Mouse (Mus musculus) forebrain, postnatal 0 days (tissue): ENCODE measurements around the gene C1ql1. TPM values are rescaled to one million over a fixed set of nuclear protein-coding genes. Genes with fewer than 3 reads are reported as not detected.

Experiments
- ATAC-seq: fragments of 200-750 bp; cut with Nextera tagmentation; 2 replicates; pipeline ENCODE4 v1.8.0; 2017; ENCODE audit warnings: mild to moderate bottlenecking, moderate library complexity
- DNase-seq: peaks from one replicate; pipeline ENCODE4 v3.0.0-alpha.2; 2015
- H3K27ac ChIP-seq: fragments of 300-500 bp; sonication (generic); 2 replicates; pipeline ENCODE4 v1.5.1; 2014; ENCODE audit warnings: low read depth, mild to moderate bottlenecking, antibody characterized with exemption, low read length, moderate library complexity, mixed read lengths
- H3K27me3 ChIP-seq: fragments of 300-500 bp; sonication (generic); 2 replicates; pipeline ENCODE4 v1.6.1; 2014; ENCODE audit warnings: mild to moderate bottlenecking, low read length, mixed read lengths; ENCODE audit not compliant: insufficient read depth
- H3K36me3 ChIP-seq: fragments of 300-500 bp; sonication (generic); 2 replicates; pipeline ENCODE4 v1.6.1; 2014; ENCODE audit warnings: mild to moderate bottlenecking, moderate library complexity; ENCODE audit not compliant: insufficient read depth
- H3K4me1 ChIP-seq: fragments of 300-500 bp; sonication (generic); 2 replicates; pipeline ENCODE4 v1.6.1; 2014; ENCODE audit warnings: antibody characterized with exemption; ENCODE audit not compliant: insufficient read depth
- H3K4me2 ChIP-seq: fragments of 300-500 bp; sonication (generic); 2 replicates; pipeline ENCODE4 v1.6.1; 2014; ENCODE audit warnings: low read depth, mild to moderate bottlenecking, moderate library complexity
- H3K4me3 ChIP-seq: fragments of 300-500 bp; sonication (generic); 2 replicates; pipeline ENCODE4 v1.5.1; 2014; ENCODE audit warnings: low read depth, low read length, mixed read lengths
- H3K9ac ChIP-seq: fragments of 300-500 bp; sonication (generic); 2 replicates; pipeline ENCODE4 v1.6.1; 2014; ENCODE audit warnings: mild to moderate bottlenecking
- H3K9me3 ChIP-seq: fragments of 300-500 bp; sonication (generic); 2 replicates; pipeline ENCODE4 v1.6.1; 2016; ENCODE audit warnings: low read length
- CTCF ChIP-seq: sonication (generic); IDR thresholded peaks from 2 replicates; pipeline ENCODE4 v1.5.1; 2016; ENCODE audit warnings: antibody characterized with exemption, control low read depth, low read depth
- WGBS: fragments of 180-500 bp; shearing (Covaris S2); extraction: QIAGEN DNeasy Blood & Tissue Kit; methylation state at CpG from one replicate; pipeline ENCODE4 v1.1.7; 2014; 5-methylcytosine and 5-hydroxymethylcytosine counted together
- polyA plus RNA-seq: library from polyadenylated mRNA; unstranded; fragments of >200 nt; fragmentation: Nextera tagmentation; extraction: Ambion mirVana; gene quantifications from 2 replicates; pipeline ENCODE4 v1.2.1, GENCODE M21; 2015
- total RNA-seq: library from RNA; depleted of rRNA; stranded (reverse); fragments of >200 nt; gene quantifications from 2 replicates; pipeline ENCODE4 v1.2.3, GENCODE M21; 2014

Gene C1ql1
- total and polyA plus RNA-seq, 2 experiments from 2014 or later = 5.4 to 11.8 TPM

GRCm38 (mm10) chr11:102972326-102972725 lies 25.8 kb upstream of the C1ql1 start:
- Histone ChIP-seq H3K36me3 (no peaks in the 10 kb centered on the region), H3K27me3 (no peaks in the 10 kb centered on the region), H3K4me2 (no peak overlapping the region), H3K9me3 (no peaks in the 10 kb centered on the region), H3K4me3 (no peak overlapping the region), H3K9ac (no peak overlapping the region), H3K27ac (no peak overlapping the region), H3K4me1 (no peaks in the 10 kb centered on the region)
- DNase-seq = no peak
- TF ChIP-seq CTCF = no peak
- WGBS = 49% methylated on average over 1 of the region's 1 CpGs
- no peak for ATAC-seq

GRCm38 (mm10) chr11:102971604-102972003 lies 25.1 kb upstream of the C1ql1 start:
- ATAC-seq = no peak
- WGBS = 40% methylated on average over 5 of the region's 5 CpGs
- H3K9me3 ChIP-seq = no peaks in the 10 kb centered on the region
- no peaks in the 10 kb centered on the region for H3K4me1 ChIP-seq
- no peak overlapping the region for H3K4me2 ChIP-seq
- H3K27me3 ChIP-seq = no peaks in the 10 kb centered on the region
- TF ChIP-seq CTCF = no peak
- no peak overlapping the region for H3K4me3 ChIP-seq
- H3K36me3 ChIP-seq = no peaks in the 10 kb centered on the region
- no peak for DNase-seq
- H3K9ac ChIP-seq = no peak overlapping the region
- H3K27ac ChIP-seq = no peak overlapping the region

- ATAC-seq (no peak), DNase-seq (no peak)
- Histone ChIP-seq H3K36me3 (no peaks in the 10 kb centered on the region), H3K4me1 (peaks cover 9% of the 10 kb centered on the region), H3K27ac (no peak overlapping the region), H3K9ac (no peak overlapping the region), H3K9me3 (no peaks in the 10 kb centered on the region), H3K4me2 (no peak overlapping the region), H3K4me3 (no peak overlapping the region), H3K27me3 (no peaks in the 10 kb centered on the region)
- no peak for TF ChIP-seq CTCF
- WGBS = 69% methylated on average over 16 of the region's 16 CpGs
Observed at GRCm38 (mm10) chr11:102964547-102965091, 18.1 kb upstream of the C1ql1 start.

DNA sequence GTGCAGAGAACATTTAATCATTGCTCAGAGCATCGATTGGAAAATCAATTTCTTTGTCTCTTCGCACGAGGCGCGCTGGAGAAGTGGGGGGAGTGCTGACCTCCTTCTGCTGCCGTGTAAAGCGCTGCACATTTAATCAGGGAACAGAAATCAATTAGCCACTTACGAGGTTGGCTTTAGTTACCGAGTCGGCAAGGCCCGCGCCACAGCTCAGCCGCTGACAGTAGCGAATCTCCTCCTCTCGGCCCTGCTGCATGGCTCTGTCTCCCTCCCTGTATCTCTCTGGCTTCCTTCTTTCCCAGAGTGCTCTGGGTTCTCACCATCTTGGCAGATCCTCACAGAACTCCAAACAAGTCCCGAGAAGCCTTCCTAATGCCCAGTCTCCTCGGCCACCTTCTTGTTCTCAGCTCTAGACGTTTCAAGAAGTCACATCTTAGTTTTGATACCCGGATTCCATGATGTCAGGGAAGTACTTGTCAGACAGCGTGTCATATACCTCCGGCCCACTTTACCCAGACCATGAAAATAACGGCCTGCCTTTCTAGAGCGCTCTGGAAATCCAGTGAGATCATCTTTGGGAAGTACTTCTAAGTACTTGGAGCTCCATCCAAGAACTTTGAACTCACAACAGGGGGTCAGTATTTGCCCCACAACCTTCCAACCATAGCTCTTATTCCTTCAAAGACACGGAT lies 17.5 kb upstream of the C1ql1 start:
- Histone ChIP-seq H3K9ac (peak overlapping the region; percentile 42), H3K4me2 (peak overlapping the region; percentile 33), H3K4me1 (peaks cover 9% of the 10 kb centered on the region), H3K9me3 (no peaks in the 10 kb centered on the region), H3K36me3 (no peaks in the 10 kb centered on the region), H3K27me3 (no peaks in the 10 kb centered on the region), H3K4me3 (no peak overlapping the region), H3K27ac (0 out of 2 replicates have a peak overlapping the region, but pooled peaks have one; percentile 35)
- WGBS = 16% methylated on average over 24 of the region's 24 CpGs
- TF ChIP-seq CTCF = no peak
- DNase-seq (peak; percentile 57), ATAC-seq (peak; percentile 59)

DNA sequence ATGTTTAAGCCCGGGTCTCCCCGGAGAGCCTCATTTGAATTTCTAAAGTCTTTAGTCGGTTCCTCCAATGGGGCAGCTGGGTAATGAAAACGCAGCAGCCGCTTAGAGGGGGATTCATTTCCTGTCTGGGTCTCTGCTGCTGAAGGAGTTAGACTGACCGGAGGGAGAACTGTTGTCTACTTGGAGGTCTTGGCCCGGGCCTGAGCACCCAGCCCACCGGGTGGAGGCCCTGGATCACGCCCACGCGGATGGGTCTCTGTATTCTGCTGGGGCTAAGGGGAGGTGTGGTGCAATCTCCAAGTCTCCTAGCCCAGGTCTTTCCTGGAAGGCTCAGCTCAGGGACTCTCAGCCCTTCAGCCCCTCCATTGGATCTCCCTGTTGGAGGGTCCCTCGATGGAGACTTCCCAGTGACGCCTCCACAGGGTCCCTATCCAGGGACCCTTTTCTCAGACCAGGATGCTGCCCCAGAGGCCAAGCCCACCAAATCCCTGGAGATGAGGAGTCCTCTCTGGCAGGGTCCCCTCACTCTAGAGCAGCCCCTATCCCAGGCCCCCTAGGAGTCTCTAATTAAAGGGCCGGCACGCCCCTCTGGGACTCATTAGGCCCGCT lies 16.9 kb upstream of the C1ql1 start:
- Histone ChIP-seq H3K4me3 (no peak overlapping the region), H3K36me3 (no peaks in the 10 kb centered on the region), H3K9ac (peak overlapping the region; percentile 42), H3K9me3 (no peaks in the 10 kb centered on the region), H3K27ac (peak overlapping the region; percentile 35; the same call in 1 of the 2 replicates), H3K4me1 (peaks cover 9% of the 10 kb centered on the region), H3K4me2 (peak overlapping the region; percentile 33), H3K27me3 (no peaks in the 10 kb centered on the region)
- DNase-seq (peak; percentile 44), ATAC-seq (peak; percentile 72)
- no peak for TF ChIP-seq CTCF
- WGBS = 3% methylated on average over 16 of the region's 16 CpGs

GRCm38 (mm10) chr11:102962861-102963245 lies 16.4 kb upstream of the C1ql1 start:
- DNase-seq = no peak
- WGBS = 23% methylated on average over 7 of the region's 7 CpGs
- TF ChIP-seq CTCF = no peak
- Histone ChIP-seq H3K4me2 (peak overlapping the region; percentile 33), H3K9ac (peak overlapping the region; percentile 42; the same call in 1 of the 2 replicates), H3K27me3 (no peaks in the 10 kb centered on the region), H3K36me3 (no peaks in the 10 kb centered on the region), H3K4me3 (no peak overlapping the region), H3K4me1 (peaks cover 9% of the 10 kb centered on the region), H3K9me3 (no peaks in the 10 kb centered on the region), H3K27ac (no peak overlapping the region)
- no peak; the same call in 1 of the 2 replicates for ATAC-seq

DNA sequence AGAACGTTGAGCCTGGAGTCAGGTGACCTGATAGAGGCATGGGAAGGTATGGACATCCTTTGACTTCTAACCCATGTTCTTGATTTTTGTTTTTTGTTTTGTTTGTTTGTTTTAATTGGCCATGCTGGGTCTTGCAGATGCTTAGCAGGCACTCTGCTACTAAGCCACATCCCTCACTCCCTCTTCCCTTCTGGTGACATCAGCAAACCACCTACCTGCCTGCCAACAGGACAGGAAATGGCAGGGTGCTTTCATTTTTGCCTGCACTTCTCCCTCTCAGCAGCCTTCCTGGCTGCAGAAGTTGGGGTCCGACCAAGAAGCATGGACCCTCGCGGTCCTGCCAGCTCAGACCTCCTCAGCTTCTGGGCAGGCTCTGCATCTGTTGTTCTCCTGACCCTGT lies 14.6 kb upstream of the C1ql1 start:
- Histone ChIP-seq H3K9ac (no peak overlapping the region), H3K4me1 (peaks cover 9% of the 10 kb centered on the region), H3K4me3 (no peak overlapping the region), H3K27me3 (no peaks in the 10 kb centered on the region), H3K27ac (no peak overlapping the region), H3K36me3 (no peaks in the 10 kb centered on the region), H3K4me2 (no peak overlapping the region), H3K9me3 (no peaks in the 10 kb centered on the region)
- no peak for TF ChIP-seq CTCF
- DNase-seq = no peak
- 98% methylated on average over 4 of the region's 4 CpGs for WGBS
- ATAC-seq = no peak
